Mouse (Mus musculus): Measurements from ENCODE around the gene 1110004F10Rik. TPM values are rescaled to one million over a fixed set of nuclear protein-coding genes. Genes with fewer than 3 reads are reported as not detected.
"Not testable (repeated sequence)": the region's sequence is repeated elsewhere in the genome, so short reads cannot be mapped to it uniquely, and the experiment has no call there.

The 1110004F10Rik gene
- total RNA-seq (2022): 100 to 1,000 TPM; 101 to 138 (median 123) TPM

GRCm38 (mm10) chr7:116039196-116039537 lies at the start of gene 1110004F10Rik:
TSS of gene 1110004F10Rik (plus strand) at chr7:116039397.
- DNase-seq: no peak

DNA sequence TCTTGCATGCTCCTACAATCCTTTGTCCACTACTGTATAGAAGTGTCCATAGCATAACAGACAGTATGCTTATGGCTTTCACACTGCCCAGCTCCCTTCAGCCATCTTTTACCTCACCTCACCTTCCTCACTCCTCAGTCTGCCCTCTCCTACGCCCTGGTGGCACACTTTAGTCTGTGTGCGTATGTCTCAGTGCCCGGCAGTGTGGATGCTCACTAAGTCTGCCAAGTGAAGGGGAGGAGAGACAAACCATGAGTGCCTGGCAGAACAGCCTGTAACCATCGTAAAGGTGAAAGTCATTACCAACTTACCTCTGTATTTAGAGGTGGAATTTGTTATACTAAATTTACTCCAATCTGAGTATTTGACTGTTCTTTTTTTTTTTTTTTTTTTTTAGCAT lies 36.5 kb upstream of the 1110004F10Rik start:
- DNase-seq: no peak

DNA sequence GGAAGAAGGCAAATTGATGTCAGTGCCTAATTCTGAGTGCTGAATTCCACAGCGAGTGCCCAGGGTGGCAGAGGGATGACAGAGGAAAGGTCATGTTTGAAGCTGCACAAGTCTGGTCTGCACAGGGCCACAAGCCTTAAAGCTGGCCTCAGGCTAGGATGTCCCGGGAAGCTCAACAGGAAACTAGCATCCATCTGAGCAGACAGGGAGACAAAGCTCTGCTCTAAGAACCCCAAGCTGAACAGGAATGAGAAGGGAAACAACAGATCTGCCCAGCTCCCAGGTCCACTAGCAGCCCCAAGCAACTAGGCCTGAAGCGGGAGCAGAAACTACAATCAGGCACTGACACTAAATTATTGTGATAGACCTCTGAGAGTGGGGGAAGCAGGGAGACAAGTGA lies 9.2 kb upstream of the 1110004F10Rik start:
- DNase-seq: no peak

DNA sequence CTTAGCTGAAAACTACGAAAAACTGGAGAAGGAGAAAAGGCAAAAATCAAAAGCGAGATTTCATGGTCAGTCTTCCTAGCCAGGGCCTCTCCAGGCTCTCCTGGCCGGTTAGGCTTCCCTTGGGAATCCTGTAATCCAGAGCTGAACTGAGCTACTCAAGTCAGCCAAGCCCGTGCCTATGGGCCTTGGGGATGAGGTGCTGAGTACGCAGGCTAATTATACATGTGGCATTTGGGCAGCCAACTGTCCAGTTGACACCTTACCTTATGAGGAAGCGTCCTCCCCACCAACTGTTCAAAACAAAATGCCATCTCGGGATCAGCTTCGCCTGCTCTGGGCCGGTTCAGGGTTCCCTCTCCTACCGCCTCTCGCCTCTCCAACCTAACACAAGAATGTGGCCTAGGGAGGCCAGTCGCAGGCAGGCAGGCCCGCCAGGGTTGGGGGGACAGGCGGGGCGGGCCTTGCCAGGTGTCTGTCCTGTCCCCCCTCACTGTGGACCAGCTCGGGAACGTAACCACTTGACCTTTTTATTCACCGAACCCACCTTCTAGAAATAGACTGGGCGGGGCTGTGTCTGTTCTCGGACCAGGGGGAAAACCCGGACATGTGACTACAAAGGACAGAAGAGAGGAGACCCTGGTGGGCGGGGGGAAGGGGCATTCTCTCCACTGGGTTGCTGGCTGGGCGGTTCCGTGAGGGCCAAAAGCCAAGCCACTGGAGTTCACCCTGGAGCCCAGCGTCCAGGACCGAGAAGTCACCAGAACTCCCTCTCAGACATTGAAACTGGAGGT lies 8.4 kb upstream of the 1110004F10Rik start:
- no peak for DNase-seq

GRCm38 (mm10) chr7:116031388-116031717 lies 7.8 kb upstream of the 1110004F10Rik start:
- no peak for DNase-seq

GRCm38 (mm10) chr7:116031718-116032595 lies 7.2 kb upstream of the 1110004F10Rik start:
- peak; percentile 54 for DNase-seq

GRCm38 (mm10) chr7:116032596-116033307 lies 6.4 kb upstream of the 1110004F10Rik start:
- DNase-seq: peak; percentile 68

GRCm38 (mm10) chr7:116033371-116034241 lies 5.6 kb upstream of the 1110004F10Rik start:
- peak; percentile 38 for DNase-seq

GRCm38 (mm10) chr7:116034282-116034758 lies 4.9 kb upstream of the 1110004F10Rik start:
- DNase-seq: peak; percentile 47

DNA sequence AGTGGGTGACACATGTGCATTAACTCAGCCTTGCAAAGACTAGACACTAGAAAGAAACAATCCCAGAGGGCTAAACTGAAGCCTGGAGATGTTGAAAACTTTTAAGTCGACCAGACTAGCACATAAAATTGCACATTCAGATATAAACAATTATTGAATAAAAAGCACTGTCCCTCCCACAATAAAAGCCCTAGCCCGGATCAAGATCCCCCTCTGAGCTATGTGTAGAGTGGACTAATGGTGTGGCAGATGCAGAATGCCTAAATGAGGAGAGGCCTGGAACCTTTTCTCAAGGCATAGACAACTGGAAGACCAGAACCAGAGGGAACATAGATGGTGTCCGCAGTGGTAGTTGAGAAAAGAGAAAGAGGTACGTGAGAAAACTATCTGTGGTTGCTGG lies 3.7 kb upstream of the 1110004F10Rik start:
- DNase-seq: no peak

GRCm38 (mm10) chr7:116036591-116037555 lies 2.3 kb upstream of the 1110004F10Rik start:
- DNase-seq: no peak

GRCm38 (mm10) chr7:116038024-116038423 lies 1.2 kb upstream of the 1110004F10Rik start:
- no peak for DNase-seq

DNA sequence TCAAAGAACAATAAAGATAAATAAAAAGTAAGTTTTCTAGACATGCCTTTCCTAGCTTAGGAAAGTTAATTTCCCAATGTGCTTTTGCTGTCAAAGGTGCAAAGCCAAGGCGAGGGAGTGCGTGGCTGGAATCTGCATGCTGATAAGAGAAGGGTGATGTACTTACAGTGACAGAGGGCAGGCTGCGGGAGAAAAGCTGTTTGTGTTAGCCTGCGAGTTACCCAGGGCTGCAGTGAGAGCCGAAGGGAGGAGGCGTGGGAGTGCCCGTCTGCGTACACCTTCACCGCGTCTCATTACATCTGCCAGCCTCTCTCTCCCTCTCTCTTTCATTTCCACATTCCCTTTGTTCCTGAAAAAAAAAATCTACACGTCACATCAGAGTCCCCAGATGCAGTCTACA lies 686 bp upstream of the 1110004F10Rik start, which contains the start of gene Sox6:
Sox6 (minus strand) TSS at position 286 of the 400 bp plus-strand sequence.
- DNase-seq: no peak

DNA sequence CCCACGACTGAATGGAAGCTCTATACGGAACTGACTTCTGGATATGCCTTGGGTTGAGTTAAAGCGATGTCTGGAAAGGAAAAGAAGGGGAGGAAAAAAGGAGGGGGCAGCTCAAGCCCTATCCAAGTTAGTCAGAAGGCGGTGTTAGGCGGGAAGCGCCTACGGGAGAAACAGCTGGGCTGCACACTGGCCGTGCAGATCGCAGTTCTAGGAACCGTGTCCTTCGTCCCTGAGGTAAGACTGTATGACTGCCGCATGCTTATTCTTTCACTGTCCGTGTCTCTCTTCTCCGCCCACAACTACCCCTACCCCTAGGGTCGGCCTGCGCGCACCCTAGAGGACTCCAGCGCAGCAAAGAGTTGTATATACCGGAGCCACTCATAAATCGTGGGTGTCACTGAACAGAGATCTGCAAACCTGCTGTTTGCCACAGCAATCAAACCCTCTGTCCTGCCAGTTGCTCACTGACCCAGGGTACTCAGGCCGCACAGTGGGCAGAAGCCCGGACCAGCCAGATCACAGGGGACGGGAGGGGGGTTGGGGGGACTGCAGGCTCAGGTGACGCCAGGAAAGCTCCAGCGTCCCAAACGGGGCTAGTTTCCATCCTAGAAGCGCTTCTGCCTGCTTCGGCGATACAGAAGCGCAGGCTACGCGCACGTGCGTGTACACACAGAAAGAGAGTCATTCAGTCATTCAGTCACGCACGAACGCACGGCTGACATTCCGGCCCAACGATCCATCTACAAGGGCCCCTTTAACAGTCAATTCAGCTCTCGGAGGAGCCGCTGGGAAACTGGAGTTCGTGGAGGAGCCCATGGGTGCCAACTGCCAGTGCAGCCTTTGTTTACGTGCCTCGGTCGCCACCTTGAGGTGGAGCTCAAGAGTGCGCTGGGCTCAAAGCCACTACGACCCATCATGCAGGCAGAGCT lies 605 bp downstream of the 1110004F10Rik start:
- DNase-seq: peak; percentile 80

- DNase-seq: no peak
These were observed 1.3 kb downstream of the 1110004F10Rik start for GRCm38 (mm10) chr7:116040470-116041019.

- DNase-seq: no peak
These were observed 21.5 kb downstream of the 1110004F10Rik start for GRCm38 (mm10) chr7:116060739-116061138.

GRCm38 (mm10) chr7:116084366-116084765 lies 45.2 kb downstream of the 1110004F10Rik start, which contains the start of gene Gm4353:
TSS of gene Gm4353 (minus strand) at chr7:116084635.
- DNase-seq: not testable (repeated sequence)

- DNase-seq: peak; percentile 94
These were observed 53.7 kb downstream of the 1110004F10Rik start for GRCm38 (mm10) chr7:116092710-116093465.

All from adrenal gland, adult 8-10 months (tissue).